Mouse (Mus musculus) layer of hippocampus, adult 9-10 months (tissue): Measurements from ENCODE around the gene Rmdn3.

Experiments used
- DNase-seq: peaks from one replicate; pipeline ENCODE4 v3.0.0; 2022; ENCODE audit warnings: low spot score

The Rmdn3 gene

GRCm38 (mm10) chr2:119101552-119101951, 55.3 kb downstream of the Rmdn3 start:
- DNase-seq, result no peak
